Mouse (Mus musculus) activated CD4-positive, CD25-positive, alpha-beta regulatory T cell, adult 9 weeks (primary cell): ENCODE measurements around the gene Fam205a1. TPM values are rescaled to one million over a fixed set of nuclear protein-coding genes. Genes with fewer than 3 reads are reported as not detected.

ENCODE experiments used
- polyA plus RNA-seq: library from polyadenylated mRNA; unstranded; fragments of 100-300 nt; shearing (Covaris generic); gene quantifications from one replicate; pipeline ENCODE4 v1.2.1, GENCODE M21; 2017

The Fam205a1 gene
- not detected for polyA plus RNA-seq

DNA sequence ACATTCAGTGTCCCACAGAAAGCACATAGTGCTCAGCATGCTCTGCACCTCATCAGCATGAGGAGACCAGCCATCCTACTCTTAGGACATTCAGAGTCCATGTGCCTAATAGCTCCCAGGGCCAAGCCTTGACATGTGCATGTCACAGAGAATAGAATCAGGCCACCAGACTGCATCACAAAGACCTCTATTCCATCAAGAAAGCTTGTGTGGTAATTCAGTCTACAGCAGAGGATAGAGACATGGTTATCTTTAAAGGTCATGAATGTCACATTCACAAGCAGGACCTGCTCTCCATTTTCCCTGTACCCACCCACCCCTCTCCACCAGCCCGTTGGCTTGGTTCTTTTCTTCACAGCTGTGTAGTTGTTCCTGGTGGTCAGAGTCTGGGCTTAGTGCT lies at the start of gene Fam205a1:
TSS of gene Fam205a1 (minus strand) at position 101 of the 400 bp plus-strand sequence.

DNA sequence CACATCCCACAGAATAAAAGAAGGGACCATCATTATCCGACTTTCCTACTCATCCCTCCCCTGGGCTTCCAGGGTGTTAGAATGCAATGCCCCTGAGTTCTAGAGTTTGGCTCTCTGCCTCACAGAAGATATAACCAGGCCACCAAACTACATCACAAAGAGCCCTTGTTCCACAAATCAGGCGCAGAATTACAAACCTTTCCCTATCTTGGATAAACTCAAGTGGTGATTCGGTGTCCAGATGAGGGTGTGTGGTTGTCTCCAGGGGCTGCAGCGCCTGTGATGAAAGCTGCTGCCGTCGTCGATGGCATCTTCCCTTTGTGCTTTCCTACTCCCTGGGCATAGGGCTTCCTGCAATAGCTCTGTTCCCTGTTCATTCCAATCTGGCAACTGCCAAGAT lies 20.4 kb upstream of the Fam205a1 start, which contains the start of gene Fam205c:
TSS of gene Fam205c (minus strand) at position 101 of the 400 bp plus-strand sequence.

DNA sequence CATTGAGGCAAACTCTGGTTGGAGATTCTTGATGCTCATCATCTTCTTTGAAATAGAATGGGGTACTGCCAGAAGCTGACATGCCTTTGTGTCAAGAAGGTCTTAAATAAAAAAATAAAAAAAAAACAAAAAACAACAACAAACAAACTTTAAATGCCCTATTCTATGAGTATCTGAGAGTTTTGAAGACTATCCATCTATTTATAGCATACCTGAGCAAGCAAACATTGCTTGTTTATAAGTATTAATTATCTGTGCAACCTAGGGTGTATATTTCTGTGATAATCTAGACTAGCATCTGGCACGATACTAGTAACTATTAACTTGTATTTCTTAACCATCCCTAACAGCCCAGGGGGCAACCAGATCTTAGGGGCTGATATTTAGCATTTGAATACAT lies 3.0 kb upstream of the Fam205a1 start, which contains the start of gene Gm12394:
TSS of gene Gm12394 (minus strand) at position 101 of the 400 bp plus-strand sequence.

Other genes with a start within 250 kb of the Fam205a1 start
- gene Gm10591, start 241.7 kb downstream of the Fam205a1 start, polyA plus RNA-seq, result not detected
- gene Gm2564, start 224.2 kb downstream of the Fam205a1 start, polyA plus RNA-seq, result not detected
- not detected for gene Ccl27b, start 198.6 kb downstream of the Fam205a1 start, polyA plus RNA-seq
- gene Il11ra2, start 192.0 kb downstream of the Fam205a1 start, polyA plus RNA-seq, result not detected
- gene 4930578G10Rik, start 118.3 kb downstream of the Fam205a1 start, polyA plus RNA-seq, result not detected
- gene Ccl19, start 97.3 kb downstream of the Fam205a1 start, polyA plus RNA-seq, result not detected
- gene Ccl21a, start 79.9 kb downstream of the Fam205a1 start, polyA plus RNA-seq, result not detected
- not detected for gene Gm12394, start 2.9 kb upstream of the Fam205a1 start, polyA plus RNA-seq
- not detected for gene Fam205c, start 20.3 kb upstream of the Fam205a1 start, polyA plus RNA-seq
- 0.31 TPM for gene Phf24, start 62.8 kb upstream of the Fam205a1 start, polyA plus RNA-seq
- gene Dnajb5, start 95.9 kb upstream of the Fam205a1 start, polyA plus RNA-seq, result 12.5 TPM
- not detected for gene 1700022I11Rik, start 115.7 kb upstream of the Fam205a1 start, polyA plus RNA-seq
- 436 TPM for gene Vcp, start 146.6 kb upstream of the Fam205a1 start, polyA plus RNA-seq
- 34.4 TPM for gene Fancg, start 156.6 kb upstream of the Fam205a1 start, polyA plus RNA-seq
- gene Pigo, start 171.9 kb upstream of the Fam205a1 start, polyA plus RNA-seq, result 45.9 TPM
- gene Stoml2, start 177.8 kb upstream of the Fam205a1 start, polyA plus RNA-seq, result 171 TPM
- 12.3 TPM for gene Fam214b, start 192.3 kb upstream of the Fam205a1 start, polyA plus RNA-seq
- gene Unc13b, start 205.1 kb upstream of the Fam205a1 start, polyA plus RNA-seq, result 0.48 TPM